Mouse (Mus musculus): ENCODE data around the gene Akap11.

GRCm38 (mm10) chr14:78526907-78527306, 9.7 kb downstream of the Akap11 start:
- no peak for TF ChIP-seq CTCF (IDR thresholded peaks at IDR 0.05; ENCODE audit: insufficient read depth, low read depth, low read length)
- TF ChIP-seq POLR2A (IDR thresholded peaks at IDR 0.05; ENCODE audit: insufficient read depth, low read depth, low read length), result no peak

All from olfactory bulb, adult 2 months (tissue).